Mouse (Mus musculus) G1E-ER4 (cell line): ENCODE results near the gene Pde6h. TPM values are rescaled to one million over a fixed set of nuclear protein-coding genes. Genes with fewer than 3 reads are reported as not detected.

Source experiments
- GATA1 ChIP-seq: IDR thresholded peaks from one replicate; pipeline ENCODE4 v1.8.0; 2012; ENCODE audit warnings: low read length, inconsistent platforms
- polyA plus RNA-seq: library from polyadenylated mRNA; stranded (reverse); fragments of >175 nt; gene quantifications from 2 replicates; pipeline ENCODE4 v1.2.3, GENCODE M21; 2012

The Pde6h gene
- polyA plus RNA-seq, 1 experiment: 0.46 TPM

GRCm38 (mm10) chr6:136927626-136928025, 4.0 kb downstream of the Pde6h start:
- TF ChIP-seq GATA1: no peak

- peak; percentile 56 for TF ChIP-seq GATA1
These were observed 7.0 kb downstream of the Pde6h start for GRCm38 (mm10) chr6:136930677-136931076.

GRCm38 (mm10) chr6:136931246-136931645, 7.6 kb downstream of the Pde6h start:
- no peak for TF ChIP-seq GATA1

- peak; percentile 7 for TF ChIP-seq GATA1
These were observed 10.4 kb downstream of the Pde6h start for GRCm38 (mm10) chr6:136934068-136934467.

GRCm38 (mm10) chr6:136935233-136935632, 11.6 kb downstream of the Pde6h start:
- TF ChIP-seq GATA1: no peak

GRCm38 (mm10) chr6:136936361-136936760, 12.7 kb downstream of the Pde6h start:
- TF ChIP-seq GATA1: no peak

GRCm38 (mm10) chr6:136937117-136937516, 13.5 kb downstream of the Pde6h start:
- no peak for TF ChIP-seq GATA1

- TF ChIP-seq GATA1: no peak
These were observed 14.9 kb downstream of the Pde6h start for GRCm38 (mm10) chr6:136938331-136939126.

- no peak for TF ChIP-seq GATA1
These were observed 15.9 kb downstream of the Pde6h start for GRCm38 (mm10) chr6:136939326-136940187.

GRCm38 (mm10) chr6:136940188-136940960, 16.7 kb downstream of the Pde6h start:
- TF ChIP-seq GATA1: no peak

GRCm38 (mm10) chr6:136941051-136942021, 17.7 kb downstream of the Pde6h start, which contains the start of gene Arhgdib:
Arhgdib (minus strand) TSS chr6:136941899.
- peak; percentile 5 for TF ChIP-seq GATA1

- no peak for TF ChIP-seq GATA1
These were observed 18.6 kb downstream of the Pde6h start for GRCm38 (mm10) chr6:136942280-136942679.

GRCm38 (mm10) chr6:136943392-136943791, 19.8 kb downstream of the Pde6h start:
- TF ChIP-seq GATA1: no peak

- TF ChIP-seq GATA1: no peak
These were observed 20.9 kb downstream of the Pde6h start for GRCm38 (mm10) chr6:136944511-136944910.
